ENCODE assay signal across 8 mouse cellular contexts in the genomic region with DNA sequence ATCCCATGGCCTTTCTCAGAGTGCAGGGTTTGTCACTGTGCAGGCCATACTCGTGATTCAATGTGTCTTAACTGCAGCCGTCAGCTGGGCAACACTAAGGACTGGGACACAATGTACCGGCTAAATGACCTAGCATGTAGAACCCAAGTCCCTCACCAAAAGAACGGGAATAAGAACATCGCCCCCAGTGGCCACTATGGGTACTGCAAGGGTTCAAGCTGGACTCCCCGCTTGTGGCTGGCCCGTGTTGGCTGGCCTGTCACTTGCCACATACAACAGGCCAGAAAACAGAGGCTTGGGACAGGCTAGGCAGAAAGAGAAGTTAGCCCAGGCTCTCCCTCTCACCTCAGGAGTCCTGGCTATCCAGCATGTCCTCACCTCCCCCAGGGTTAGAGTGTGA.
DNase-seq lines count a peak whose midpoint lies in the region; ATAC-seq and TF ChIP-seq lines count a peak whose summit lies in the region.
"Had no signal": no experiment of that assay in that cellular context is flagged by ENCODE, and none has a peak within 500 bp of the region (broad histone marks: within the 10 kb centered on the region; RNA-seq: fewer than 3 reads in every experiment).

No protein-coding gene starts in this region.

- H3K9ac ChIP-seq in embryonic facial prominence, embryonic 11.5 days (replicated peaks; ENCODE audit: low read length): no peak overlapping the region
- H3K9ac ChIP-seq: limb, embryonic 13.5 days had no signal

- H3K4me3 ChIP-seq in bone marrow, adult 2 months (replicated peaks; ENCODE audit: control insufficient read depth, low read depth, low read length): no peak overlapping the region
- H3K4me3 ChIP-seq in embryonic facial prominence, embryonic 11.5 days (ENCODE audit: low read depth, low read length): no peak overlapping the region
- H3K4me3 ChIP-seq: limb, embryonic 13.5 days had no signal

- peaks cover 8% of the 10 kb centered on the region; the same call in 1 of the 2 replicates for H3K27me3 ChIP-seq in embryonic facial prominence, embryonic 11.5 days (ENCODE audit: control insufficient read depth, insufficient read depth, low read length)

- TF ChIP-seq CTCF in bone marrow, adult 2 months (IDR thresholded peaks at IDR 0.05; ENCODE audit: control insufficient read depth, insufficient read depth, low read length): peak; percentile 62

- no peaks in the 10 kb centered on the region for H3K9me3 ChIP-seq in embryonic facial prominence, embryonic 11.5 days (replicated peaks; ENCODE audit: control insufficient read depth, low read length)
- H3K9me3 ChIP-seq: limb, embryonic 13.5 days had no signal

- no peak for TF ChIP-seq POLR2A in bone marrow, adult 2 months (IDR thresholded peaks at IDR 0.05; ENCODE audit: borderline replicate concordance, control insufficient read depth, low read depth, low read length)

- no peaks in the 10 kb centered on the region for H3K4me1 ChIP-seq in bone marrow, adult 2 months (ENCODE audit: control insufficient read depth, insufficient read depth, low read length)
- H3K4me1 ChIP-seq in embryonic facial prominence, embryonic 11.5 days (ENCODE audit: control insufficient read depth, insufficient read depth, low read length): no peaks in the 10 kb centered on the region; the same call in 1 of the 2 replicates

- H3K27ac ChIP-seq in bone marrow, adult 2 months (ENCODE audit: control insufficient read depth, insufficient read depth, low read depth, low read length, poor library complexity): no peak overlapping the region
- no peak overlapping the region for H3K27ac ChIP-seq in embryonic facial prominence, embryonic 11.5 days (replicated peaks; ENCODE audit: low read depth, low read length)
- H3K27ac ChIP-seq: limb, embryonic 13.5 days had no signal

- 37% methylated on average over 7 of the region's 7 CpGs for WGBS in bone marrow, adult 2 months
- WGBS in embryonic facial prominence, embryonic 11.5 days: 36% methylated on average over 7 of the region's 7 CpGs

- DNase-seq in left cerebral cortex, postnatal 14 days (ENCODE audit: low spot score in 2 of 2): peak; percentile 48 to 55
- DNase-seq in left cerebral cortex, postnatal 36 days (ENCODE audit: low spot score in 2 of 2): no peak
- DNase-seq in NIH3T3 (ENCODE audit: low read depth): peak; percentile 15
- peak; percentile 70 for DNase-seq in embryonic facial prominence, embryonic 11.5 days (ENCODE audit: low spot score)
- peak; percentile 56 for DNase-seq in lung, postnatal 14 days
- peak; percentile 62 for DNase-seq in thymus, postnatal 4 days

- ATAC-seq in embryonic facial prominence, embryonic 11.5 days (replicated peaks; ENCODE audit: insufficient number of reproducible peaks, low FRiP score, low TSS enrichment, low read depth): no peak

- intact Hi-C loops in left cerebral cortex, postnatal 14 days (cut with DNase I): loop anchor here (5.0 kb wide), 3 partner anchors 106 to 214 kb away; a partner anchor contains a TSS
- intact Hi-C loops in left cerebral cortex, postnatal 36 days (cut with DNase I): loop anchor here (5.0 to 10.0 kb wide), 2 partner anchors 109 to 156 kb away; no protein-coding TSS in a partner anchor

- H3K4me2 ChIP-seq in embryonic facial prominence, embryonic 11.5 days (ENCODE audit: low read depth, low read length): no peak overlapping the region
- H3K4me2 ChIP-seq: limb, embryonic 13.5 days had no signal

- H3K36me3 ChIP-seq in embryonic facial prominence, embryonic 11.5 days (replicated peaks; ENCODE audit: control insufficient read depth, insufficient read depth, low read depth, low read length): no peaks in the 10 kb centered on the region
- H3K36me3 ChIP-seq: limb, embryonic 13.5 days had no signal

Comparison
In these comparisons a context has a peak if more than half of its experiments do, and no peak if none do; other contexts are left out.
1. DNase-seq: peak in left cerebral cortex, postnatal 14 days (2 of 2), NIH3T3 (single experiment), embryonic facial prominence, embryonic 11.5 days (single experiment), lung, postnatal 14 days (single experiment) and thymus, postnatal 4 days (single experiment); none in left cerebral cortex, postnatal 36 days (0 of 2).